Mouse (Mus musculus): ENCODE results near the gene Mgmt.

Gene Mgmt

DNA sequence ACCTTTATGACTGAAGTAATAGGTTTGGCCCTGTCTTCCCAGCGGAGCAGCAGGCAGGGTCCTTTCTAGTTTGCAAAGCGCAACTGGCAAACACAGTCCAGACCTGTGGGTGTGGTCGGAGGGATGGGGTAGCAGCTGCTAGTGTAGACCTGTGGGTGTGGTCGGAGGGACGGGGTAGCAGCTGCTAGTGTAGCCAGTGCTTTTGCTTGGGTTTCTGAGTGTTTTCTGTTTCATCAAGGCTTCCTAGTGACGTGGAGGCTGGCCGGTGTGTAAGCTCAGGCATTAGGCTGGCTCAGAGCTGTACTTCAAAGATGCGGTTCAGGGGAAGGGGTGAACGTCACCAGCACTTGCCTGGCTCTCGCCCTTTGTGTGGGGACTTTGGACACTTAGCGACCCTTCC lies 106.3 kb downstream of the Mgmt start:
- in situ Hi-C loops (cut with MboI, MseI), result no loop called here

DNA sequence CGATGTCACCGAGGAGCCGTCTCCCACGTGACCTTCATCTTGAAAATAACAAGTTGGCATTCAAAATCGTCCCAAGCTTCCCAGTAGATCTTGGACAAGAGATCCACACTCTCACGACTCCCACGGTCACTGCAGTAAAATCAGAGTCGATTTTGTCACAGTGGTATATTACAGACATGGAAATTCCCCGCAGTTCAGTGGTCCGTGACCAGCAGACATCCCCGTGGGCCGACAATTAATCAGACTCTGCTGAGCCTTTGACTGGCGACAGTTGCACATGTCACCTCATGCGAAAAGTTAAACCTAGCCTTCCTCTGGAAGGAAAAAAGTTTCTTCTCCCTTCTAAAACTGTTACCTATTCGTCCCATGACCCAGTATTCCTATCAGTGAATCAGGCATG lies 106.8 kb downstream of the Mgmt start:
- in situ Hi-C loops (cut with MboI, MseI), result no loop called here

DNA sequence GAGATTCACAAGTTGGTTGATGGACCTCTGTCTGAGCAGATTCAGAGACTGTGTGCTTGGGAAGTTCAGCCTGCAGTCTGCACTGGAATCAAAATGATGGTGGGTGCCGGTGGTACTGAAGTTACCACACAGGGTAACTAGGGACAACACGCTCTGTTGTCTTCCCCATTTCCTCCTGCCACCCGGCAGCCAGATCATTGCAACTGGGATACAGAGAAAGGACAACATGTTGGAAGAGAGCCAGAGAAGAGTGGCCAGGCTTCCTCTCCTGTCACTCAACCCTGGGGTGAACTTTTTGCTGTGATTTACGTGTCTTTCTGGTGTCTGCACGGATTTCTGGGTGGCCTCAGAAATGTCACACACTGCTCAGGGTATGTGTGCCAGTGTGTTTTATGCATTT lies 107.4 kb downstream of the Mgmt start:
- in situ Hi-C loops (cut with MboI, MseI), result no loop called here

DNA sequence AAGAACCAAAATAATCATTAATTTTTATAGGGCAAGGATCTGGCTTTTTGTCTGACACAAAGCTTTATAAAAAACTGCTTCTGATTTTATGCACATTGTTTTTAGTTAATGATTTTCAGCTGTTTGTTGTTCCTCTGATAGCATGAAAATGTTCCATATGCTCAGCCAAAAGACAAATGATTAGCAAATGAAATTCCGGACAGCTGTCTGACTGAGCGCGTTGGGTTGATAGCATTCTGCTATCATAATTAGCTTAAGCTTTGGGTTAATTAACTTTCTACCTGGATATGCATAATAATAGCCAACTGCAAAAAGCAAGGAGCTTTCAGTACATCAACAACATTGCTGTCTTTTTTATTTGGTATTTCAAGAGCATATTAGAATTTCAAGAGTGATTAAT lies 108.0 kb downstream of the Mgmt start:
- in situ Hi-C loops (cut with MboI, MseI), result no loop called here

DNA sequence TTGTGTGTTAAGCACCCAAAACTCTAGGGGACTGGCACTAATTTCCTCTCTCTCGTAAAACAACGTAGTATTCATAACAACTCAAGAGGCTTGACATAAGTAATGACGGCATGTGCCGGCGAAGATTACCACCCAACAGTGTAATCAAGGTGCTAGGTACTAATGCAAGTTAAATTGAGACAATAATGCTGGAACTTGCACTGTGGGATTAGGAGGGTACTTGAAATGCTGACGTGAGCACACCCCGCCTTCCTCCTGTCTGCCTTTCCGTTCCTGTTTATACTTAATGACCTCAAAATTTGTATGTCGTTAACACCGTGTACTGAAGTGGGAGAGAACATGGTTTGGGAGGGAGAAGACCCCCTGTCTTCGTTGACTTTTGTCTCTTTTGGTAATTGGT lies 110.9 kb downstream of the Mgmt start:
- in situ Hi-C loops (cut with MboI, MseI), result no loop called here

DNA sequence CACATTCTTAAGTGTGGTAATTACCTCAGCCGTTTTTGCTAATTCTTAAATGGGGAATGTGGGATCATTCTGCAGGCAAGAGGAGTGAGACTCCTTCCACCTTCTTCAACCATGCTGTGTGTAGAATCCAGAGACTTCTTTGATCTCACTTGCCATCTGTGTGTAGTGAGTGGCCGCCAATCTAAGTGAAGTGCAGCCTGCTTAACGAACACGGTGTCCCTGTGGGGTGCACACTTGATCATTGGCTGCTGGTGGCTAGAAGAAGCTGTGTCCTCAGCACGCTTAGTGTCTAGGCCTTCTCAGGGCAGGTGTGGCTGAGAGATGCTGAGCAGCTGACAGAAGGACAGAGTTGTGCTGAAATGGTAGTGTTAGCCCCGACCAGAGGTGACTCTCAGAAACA lies 113.9 kb downstream of the Mgmt start:
- in situ Hi-C loops (cut with MboI, MseI), result no loop called here

DNA sequence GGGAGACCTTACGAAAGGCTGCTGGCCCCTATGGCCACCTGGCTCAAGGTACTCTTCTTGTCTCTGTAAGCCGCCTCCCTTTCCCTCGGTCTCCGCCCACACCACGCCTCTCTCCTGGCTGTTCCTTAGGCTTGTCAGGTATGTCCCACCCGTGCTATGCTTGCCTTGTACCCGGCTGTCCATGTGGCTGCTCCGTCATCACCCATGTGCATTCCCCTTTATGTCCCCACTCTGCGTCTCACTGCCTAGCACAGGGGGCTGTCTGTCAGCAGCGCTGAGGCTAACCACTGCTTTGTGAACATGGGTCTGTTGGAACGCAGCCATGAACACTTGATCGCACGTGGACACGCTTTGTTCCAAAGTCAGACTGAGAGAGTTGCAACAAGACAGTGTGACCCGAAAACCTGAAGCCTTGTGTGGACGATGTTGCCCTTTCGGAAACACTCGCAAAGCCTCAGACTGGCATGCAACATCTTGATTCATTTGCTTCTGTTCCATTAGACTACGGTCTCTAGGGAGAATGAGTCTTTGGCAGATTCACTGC lies 115.4 kb downstream of the Mgmt start:
- in situ Hi-C loops (cut with MboI, MseI), result no loop called here

DNA sequence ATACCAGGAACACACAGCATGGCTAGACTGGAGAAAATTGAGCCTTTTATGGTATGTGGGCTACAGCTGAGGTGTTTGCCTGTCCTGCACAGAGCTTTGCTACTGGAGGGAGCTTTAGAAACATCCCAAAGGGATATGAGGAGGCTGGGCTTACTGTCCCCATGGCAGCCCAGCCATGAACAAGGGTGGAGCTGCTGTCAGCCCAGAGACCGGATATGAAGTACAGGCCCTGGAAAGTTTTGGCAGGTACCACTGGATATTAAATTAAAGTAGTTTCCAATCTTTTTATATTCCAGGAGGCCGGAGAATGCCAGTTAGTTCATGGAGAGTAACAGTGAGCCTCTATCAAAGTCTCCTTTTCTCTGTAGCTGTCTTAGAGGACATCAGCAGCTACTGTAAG lies 116.0 kb downstream of the Mgmt start:
- in situ Hi-C loops (cut with MboI, MseI), result no loop called here

DNA sequence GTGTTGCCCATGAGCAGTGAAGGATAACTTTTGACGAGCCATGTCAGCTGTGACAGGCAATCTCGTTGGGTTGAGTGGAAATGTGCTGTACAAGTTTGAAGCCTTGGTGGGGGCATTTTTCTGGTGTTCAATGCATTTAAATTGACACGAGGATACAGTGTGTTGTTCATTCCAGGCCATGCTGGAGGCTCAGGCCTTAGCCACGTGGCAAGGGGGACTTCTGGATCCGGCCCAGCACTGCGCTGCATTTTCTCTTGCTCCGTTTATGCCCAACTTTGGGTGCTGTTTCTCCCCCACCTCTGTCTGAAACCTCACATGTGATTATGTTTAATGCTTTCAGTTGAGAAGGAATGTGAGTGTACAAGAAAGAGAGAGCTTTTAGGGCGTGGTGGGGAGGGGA lies 118.3 kb downstream of the Mgmt start:
- in situ Hi-C loops (cut with MboI, MseI), result no loop called here

DNA sequence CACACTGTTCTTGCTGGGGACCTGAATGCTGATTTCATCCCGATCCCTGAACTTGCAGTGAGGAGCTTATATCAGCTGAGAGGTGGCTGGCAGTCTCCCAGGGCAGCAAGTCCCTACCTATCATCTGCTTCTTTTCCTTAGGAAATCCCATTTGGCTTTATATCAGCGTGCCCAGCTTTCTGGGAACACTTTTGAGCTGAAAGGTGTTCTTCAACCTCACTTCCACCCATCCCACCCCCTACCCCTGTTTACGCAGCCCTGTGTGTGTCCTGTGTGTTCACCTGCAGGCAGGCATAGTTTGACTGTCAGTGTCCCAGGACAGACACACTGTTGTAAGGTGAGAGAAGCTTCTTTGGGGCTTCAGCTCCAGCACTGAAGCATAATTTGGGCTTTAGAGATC lies 119.0 kb downstream of the Mgmt start:
- in situ Hi-C loops (cut with MboI, MseI), result no loop called here

DNA sequence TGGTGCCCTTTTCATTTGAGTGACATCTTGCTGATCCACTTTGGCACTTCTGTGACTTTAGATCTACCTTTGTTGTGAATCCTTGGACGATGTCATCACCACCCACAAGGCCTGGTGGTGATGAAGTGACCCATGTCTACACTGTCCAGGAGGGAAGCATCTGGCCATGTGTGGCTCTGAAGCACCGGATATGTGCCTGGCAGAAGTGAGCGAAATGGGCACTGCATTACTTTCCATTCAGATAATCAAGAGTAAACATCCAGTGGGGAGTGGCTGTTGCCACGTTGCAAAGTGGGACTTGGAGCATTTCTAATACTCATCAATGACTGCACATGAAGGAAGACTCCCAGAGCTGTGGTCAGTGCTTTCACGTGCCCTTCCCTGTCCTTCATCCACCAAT lies 124.2 kb downstream of the Mgmt start:
- in situ Hi-C loops (cut with MboI, MseI), result no loop called here

DNA sequence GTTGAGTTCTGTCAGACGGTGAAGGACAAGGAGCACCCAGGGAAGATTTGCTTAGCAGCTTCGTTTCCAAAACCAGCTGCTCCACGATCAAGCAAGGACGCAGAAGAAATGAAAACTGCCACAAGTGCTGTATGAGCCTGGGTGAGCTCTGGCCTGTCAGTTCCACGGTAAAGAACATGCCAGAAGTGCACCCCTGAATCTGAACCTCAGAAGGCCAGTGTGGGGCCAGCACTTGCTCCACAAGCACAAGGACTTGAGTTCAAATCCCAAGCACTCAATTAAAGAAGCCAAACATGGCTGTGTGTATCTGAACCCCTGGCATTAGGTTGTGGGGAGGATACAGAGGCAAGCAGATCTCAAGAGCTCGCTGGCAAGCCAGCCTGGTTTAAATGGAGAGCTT lies 125.8 kb downstream of the Mgmt start:
- in situ Hi-C loops (cut with MboI, MseI), result no loop called here

DNA sequence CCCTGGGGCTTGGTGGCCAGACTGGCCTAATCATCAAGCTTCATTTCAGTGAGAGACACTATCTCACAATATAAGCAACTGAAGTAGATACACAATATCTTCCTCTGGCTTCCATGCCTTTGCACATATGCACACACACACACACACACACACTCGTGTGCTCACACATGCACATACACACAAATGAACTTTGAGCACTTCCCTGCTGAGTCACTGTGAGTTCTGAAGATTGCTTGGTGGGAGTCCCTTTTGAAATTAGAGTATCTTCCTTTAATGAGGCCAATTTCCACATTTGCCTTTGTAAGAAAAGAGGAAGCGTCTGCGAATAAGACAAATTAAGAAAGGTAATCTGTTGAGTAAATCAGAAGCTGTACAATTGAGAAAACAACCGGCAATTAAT lies 136.4 kb downstream of the Mgmt start:
- in situ Hi-C loops (cut with MboI, MseI), result no loop called here

DNA sequence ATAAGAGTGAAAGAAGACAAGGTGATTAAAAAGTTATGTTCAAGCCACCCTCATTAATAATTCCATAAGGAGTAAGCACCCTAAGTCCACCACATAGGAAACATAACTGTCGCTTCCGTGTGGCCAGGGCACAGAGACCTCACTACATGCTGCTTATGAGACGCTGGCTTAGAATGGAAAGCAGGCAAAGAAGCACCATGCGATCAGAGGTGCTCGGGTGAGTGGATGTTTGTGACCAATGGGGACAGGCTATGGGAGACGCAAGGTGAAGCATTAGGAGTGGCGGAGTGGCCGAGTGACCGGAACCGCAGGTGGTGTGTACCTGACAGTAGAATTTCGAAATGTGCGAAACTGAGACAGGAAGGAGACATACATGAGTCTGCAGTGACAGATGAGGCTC lies 138.8 kb downstream of the Mgmt start:
- in situ Hi-C loops (cut with MboI, MseI), result no loop called here

DNA sequence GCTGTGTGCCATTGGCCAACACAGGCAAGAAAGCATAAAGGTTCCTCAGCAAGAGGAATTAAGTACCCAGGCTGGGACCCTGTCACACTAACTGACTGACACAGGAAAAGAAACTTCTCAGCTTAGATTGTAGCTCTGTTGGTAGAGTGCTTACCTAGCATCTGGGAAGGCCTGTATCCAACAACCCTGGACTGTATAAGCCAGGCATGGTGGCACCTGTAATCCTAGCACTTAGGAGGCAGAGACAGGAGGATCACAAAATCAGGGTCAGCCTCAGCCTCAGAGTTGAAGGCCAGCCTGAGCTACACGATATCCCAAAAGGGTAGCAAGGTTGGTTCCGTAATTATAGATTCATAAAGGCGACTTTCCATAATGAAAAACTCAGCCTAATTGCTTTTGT lies 140.6 kb downstream of the Mgmt start:
- in situ Hi-C loops (cut with MboI, MseI), result no loop called here

DNA sequence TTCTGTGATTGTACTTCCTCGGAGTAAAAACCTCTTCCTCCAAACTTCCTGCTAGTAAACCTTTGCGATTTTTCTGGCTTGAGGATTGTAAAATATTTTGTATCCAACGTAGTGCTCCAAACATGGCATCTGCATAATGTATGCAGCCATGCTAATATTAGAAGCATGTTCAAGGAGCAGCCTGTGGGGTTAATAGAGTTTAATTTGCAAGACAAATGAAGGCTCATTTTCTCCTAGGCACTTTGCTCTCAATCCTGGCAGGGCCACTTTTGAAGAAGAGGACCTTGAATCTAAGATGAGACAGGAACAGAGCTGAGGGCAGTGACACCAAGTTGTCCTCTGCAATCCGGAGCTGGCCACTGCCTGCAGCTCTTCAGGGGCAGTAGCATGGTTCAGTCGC lies 141.5 kb downstream of the Mgmt start:
- in situ Hi-C loops (cut with MboI, MseI), result no loop called here

DNA sequence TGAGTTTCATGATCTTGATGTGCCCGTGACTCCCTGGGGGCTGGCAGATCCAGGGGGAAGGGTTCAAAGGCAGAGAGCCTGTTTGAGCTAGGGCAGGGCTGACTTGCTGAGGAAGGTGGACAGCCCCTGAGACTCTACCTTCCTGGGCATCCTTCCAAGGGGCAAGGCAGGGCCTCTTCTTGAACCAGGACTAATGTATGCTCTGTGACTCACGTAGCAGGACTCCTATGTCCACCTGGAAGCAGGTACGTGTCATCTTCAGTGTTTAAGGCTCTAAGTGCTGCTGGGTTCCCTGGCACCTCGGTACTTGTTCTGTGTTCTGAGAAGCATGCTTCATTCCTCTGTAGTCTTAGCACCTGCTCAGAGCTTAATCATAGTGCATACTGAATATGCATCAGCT lies 143.1 kb downstream of the Mgmt start:
- in situ Hi-C loops (cut with MboI, MseI), result no loop called here

DNA sequence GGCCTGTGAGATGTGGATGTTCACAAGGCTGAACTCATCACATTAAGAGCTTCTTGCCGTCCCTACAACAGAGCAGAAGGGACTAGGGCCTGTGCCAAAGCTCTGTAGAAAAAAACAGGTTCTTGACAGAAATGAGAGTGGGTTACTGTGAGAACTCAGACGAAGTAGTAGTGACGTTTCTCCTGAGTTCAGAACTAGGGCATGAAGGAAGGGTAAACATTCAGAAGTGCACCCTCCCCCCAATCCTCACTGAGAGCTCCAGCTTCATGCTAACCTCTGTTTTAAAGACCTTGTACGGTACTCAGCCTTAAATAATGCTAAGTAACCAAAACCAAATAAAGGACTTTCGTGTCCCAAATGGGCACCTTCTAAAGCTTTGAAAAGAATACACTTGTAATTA lies 143.5 kb downstream of the Mgmt start:
- in situ Hi-C loops (cut with MboI, MseI), result no loop called here

DNA sequence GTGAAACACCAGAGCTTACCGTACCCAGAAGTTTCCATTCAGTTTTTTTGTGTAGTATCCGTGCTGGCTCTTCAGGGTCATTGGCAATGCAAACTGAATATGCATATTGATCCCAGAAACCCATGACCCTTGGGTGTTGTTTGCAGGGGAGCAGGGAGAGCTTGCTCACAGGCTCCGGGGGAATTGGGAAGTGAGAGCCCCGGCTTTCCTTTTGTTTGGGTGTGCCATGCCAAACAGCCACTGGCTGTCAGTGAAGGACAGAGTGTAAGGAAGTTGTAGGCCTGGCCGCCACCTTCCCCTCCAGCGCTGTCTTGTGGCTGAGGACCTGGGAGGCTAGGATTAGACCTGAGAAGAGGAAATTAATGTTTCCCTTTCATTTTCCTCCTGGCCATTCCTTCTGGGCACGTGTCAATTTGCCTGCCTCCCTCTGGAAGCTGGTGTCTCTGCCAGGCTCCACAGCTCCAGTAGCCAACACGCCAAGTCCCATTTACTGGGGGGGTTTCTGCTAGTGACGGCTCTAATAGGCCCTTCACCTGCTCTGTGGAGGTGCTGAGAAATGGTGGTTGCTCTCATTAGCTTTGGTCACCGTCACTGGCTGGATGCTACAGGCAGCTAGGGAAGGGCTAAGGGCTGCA lies 144.0 kb downstream of the Mgmt start:
- in situ Hi-C loops (cut with MboI, MseI), result no loop called here

DNA sequence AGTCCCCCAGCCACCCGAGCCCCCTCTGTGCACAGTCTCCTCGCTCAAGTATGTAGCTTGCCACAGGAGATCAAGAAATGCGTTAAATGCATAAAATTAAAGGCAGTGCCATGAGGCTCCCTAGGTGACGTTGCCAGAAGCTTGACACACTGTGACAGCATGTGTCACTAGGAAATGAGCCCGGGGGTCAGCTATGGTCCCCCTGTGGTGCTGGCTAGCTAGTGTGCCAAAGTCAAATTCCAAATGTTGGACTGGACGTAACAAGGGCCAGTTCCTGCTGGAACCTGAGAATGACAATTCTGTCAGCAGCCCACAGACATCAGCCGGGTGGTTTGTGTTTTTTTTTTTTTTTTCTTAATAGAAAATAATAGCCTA lies 144.5 kb downstream of the Mgmt start:
- in situ Hi-C loops (cut with MboI, MseI), result no loop called here

DNA sequence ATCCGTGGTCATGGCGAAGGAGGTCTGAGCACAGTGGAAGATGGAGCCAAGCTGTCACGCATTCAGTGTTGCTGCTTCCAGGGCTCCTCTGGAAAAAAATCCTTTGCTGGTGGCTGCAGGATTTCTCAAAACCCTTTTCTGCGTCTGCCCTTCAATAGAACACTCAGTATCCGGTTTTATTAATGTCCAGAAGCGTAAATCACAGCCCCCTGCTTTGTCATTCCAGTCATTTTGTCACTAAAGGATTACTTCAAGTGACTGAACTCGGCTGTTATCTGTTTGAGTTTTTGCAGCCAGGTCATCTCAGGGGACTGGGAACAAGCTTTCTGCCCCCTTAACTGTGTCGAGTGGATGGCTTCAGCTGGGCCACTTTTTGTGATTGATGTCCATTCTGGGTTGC lies 146.2 kb downstream of the Mgmt start:
- in situ Hi-C loops (cut with MboI, MseI), result no loop called here

DNA sequence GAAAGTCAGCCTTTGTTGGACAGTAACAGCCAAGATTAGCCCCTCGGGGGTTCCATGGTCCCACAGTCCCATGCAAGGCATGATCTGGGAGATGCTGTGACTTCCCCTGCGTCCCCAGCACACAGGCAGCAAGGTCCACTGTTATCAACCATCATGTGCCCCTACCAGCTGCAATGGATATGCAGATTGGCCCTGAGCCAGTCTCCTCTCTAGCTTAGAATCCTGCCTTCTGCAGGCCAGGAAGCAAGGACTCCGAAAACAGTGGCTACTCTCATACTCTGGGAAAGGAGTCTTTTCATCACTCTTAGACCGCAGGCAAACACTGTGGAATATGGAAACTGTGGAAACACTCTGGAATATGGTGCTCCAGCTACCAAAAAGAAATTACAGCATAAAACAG lies 152.5 kb downstream of the Mgmt start:
- in situ Hi-C loops (cut with MboI, MseI), result no loop called here

DNA sequence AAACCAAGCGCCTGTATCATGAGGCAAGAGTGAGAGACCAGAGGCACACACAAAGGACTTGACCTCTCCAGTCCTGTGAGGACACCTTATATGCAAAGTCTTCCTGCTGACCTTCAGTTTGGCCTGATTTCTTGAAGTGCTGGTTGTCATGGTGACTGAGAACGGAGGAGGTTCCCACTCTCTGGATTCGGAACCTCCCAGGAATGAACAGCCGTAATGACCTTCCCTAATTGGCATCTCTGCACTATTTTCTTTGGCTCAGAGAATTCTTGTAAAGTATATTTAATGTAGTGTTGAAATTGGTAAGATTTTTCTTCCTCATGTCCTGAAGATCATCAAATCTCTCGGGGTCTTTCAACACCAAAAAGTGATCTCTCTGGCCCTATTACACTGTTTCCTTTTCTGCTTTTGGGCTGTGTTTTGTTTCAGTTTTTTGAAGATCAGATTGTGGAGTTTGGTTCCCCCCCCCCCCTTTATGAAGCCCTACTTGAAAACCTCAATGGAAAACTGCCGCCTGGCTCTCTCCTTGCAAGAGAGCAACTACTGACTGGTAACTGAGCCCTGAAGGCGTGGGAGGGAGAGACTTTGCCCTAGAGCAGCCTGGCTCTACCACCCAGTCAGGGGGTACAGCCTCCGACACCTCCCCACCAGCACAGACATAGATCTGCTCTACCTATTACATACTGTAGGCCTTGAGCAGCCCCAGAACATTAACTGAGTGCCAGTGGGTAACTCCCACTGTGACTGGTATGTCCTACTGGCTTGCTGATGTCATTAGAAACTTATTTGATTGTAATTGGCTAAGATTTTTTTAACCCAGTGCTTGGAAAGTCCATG lies 153.9 kb downstream of the Mgmt start:
- in situ Hi-C loops (cut with MboI, MseI), result no loop called here
